Mouse (Mus musculus): ENCODE results near the gene Cdc6. TPM values are rescaled to one million over a fixed set of nuclear protein-coding genes. Genes with fewer than 3 reads are reported as not detected.
"Not testable (repeated sequence)": the region's sequence is repeated elsewhere in the genome, so short reads cannot be mapped to it uniquely, and the experiment has no call there.

The Cdc6 gene
- total RNA-seq, 2 experiments from 2014 or later = 7.5 to 9.1 TPM

DNA sequence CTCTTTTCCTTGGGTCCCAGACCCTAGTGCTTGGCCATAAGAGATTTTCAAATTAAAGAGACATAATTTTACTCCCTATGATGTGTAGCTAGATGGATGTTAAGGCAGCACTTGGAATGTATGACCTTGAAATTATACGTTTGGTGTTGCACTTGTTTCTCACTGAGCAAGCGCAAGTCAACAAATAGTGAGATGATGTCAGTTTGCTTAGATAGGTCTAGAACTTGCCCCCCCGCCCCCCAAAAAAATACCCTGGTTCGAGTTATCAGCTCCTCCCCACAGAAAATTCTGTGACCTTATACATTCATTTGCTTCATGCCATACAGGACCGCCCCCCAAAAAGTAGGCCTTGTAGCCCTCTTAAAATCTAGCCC lies 551 bp upstream of the Cdc6 start:
- DNase-seq (ENCODE audit: low spot score in 2 of 2) = no peak

DNA sequence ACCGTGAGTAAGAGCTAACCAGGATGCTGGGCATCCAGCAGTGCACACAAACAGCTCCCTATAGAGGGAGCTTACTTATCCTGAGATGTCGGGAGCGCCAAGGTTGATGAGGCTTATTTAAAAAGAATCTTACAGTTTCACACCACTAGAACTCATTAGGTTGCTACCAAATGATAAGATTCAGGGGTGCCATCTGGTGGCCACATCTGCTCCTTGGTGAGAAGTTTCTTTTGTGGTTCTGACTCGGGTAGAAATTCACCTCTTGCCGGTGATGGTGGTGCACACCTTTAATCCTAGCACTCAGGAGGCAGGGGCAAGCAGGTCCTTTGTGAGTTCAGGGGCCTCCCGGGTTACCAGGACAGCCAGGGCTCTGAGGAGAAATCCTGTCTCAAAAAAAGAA lies 2.1 kb downstream of the Cdc6 start:
- DNase-seq (ENCODE audit: low spot score in 2 of 2) = no peak

DNA sequence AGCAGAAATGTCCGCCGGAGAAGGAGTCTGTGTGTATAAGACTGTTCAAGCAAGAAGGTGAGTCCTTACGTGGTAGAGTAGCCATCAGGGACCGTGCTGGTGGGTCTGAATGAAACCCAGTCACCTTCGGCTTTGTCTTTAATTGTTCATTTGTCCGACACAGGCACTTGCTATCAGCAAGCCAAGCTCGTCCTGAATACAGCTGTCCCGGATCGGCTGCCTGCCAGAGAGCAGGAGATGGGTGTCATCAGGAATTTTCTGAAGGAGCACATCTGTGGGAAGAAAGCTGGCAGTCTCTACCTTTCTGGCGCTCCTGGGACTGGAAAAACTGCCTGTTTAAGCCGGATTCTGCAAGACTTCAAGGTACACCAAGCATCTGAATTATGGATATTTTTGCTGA lies 2.8 kb downstream of the Cdc6 start:
- no peak for DNase-seq (ENCODE audit: low spot score in 2 of 2)

DNA sequence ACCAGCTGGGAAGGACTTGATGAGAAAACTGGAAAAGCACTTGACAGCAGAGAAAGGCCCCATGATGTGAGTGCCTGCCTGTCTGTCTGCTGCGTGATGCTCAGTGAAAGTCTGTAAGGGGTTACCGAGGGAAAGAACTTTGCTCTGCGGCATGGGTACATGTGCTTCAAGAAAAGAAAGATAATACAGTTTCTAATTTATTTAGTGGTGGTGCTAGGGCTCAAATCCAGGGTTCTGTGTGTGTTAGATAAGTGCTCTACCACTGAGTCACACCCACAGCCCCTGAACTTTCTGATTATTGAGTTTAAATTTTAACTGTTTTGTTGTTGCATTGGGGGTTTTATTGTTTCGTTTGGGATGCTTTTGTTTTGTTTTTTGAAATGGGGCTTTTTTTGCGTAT lies 3.9 kb downstream of the Cdc6 start:
- no peak for DNase-seq (ENCODE audit: low spot score in 2 of 2)

DNA sequence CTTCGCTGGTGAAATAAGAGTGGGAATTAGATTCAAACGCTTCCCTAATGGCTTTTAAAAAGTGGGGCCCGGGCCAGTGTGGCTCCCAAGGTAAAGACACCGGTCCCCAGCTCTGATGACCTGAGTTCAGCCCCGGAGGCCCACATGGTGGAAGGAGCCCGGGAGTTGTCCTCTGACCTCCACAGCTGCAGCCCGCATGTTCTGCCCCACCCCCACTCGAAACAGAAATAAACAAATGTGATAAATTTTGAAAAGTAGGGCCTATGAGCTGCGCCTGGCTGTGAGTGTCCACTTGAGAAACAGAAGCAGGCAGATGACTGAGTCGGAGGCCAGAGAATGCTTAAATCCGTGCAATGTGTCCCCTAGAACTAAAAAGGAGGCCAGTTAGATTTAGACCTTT lies 6.6 kb downstream of the Cdc6 start:
- no peak for DNase-seq (ENCODE audit: low spot score in 2 of 2)

DNA sequence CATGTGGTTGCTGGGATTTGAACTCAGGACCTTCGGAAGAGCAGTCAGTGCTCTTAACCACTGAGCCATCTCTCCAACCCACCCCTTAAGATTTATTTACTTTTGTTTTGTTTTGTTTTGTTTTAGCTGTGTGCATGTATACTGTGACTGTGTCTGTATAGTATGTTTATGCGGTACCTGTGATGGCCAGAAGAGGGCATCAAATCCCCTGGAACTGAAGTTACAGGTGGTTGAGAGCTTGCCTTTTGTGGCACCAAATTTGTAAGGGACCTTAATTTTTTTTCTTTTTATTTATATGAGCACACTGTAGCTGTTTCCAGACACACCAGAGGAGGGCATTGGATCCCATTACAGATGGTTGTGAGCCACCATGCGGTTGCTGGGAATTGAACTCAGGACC lies 8.8 kb downstream of the Cdc6 start:
- DNase-seq (ENCODE audit: low spot score in 2 of 2) = not testable (repeated sequence)

DNA sequence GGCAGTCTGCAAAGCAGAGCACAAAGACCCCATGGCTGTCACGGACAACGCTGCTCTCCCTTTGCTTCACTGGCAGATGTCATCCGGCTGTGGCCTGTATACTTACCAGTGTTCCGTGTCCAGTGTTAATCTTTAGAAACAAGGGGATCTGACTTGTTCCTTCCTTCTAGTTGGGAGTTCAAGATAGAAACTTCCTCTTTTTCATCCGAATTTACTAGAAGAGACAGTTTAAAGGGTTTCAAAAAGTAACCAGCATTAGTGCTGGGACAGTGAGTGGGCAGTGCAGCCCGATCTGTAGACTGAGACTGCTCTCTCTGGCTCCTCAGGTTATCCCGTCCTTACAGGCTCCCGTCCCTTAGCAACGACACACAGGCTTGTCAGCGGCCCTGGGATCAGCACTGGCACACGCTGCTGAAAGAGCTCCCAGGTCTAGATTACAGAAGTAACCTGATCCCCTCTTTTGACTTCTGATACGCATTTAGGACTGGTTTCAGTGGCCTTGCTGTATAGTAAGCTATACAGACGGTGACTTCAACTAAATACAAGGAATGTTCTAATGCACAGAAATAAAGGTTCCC lies 9.9 kb downstream of the Cdc6 start:
- no peak for DNase-seq (ENCODE audit: low spot score in 2 of 2)

DNA sequence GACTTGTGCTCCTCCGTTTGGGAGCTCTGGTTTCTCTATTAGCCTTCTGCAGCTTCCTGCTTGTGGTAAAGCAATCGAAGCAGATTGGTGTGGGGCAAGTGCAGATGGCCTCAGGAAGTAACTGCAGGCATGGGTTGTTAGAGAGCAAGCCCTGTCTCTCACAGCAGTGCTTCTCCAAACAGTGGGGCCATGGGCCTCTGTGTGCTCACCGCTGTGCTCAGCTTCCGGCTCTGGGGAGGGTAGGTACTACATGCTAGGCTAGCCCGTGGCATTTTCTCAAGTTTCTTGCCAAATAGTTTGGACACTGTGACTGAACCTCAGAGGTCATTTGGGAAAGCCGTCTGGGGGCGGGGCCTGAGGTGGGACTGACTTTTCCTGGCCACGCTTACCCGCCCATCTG lies 10.6 kb downstream of the Cdc6 start:
- DNase-seq (ENCODE audit: low spot score in 2 of 2) = no peak

DNA sequence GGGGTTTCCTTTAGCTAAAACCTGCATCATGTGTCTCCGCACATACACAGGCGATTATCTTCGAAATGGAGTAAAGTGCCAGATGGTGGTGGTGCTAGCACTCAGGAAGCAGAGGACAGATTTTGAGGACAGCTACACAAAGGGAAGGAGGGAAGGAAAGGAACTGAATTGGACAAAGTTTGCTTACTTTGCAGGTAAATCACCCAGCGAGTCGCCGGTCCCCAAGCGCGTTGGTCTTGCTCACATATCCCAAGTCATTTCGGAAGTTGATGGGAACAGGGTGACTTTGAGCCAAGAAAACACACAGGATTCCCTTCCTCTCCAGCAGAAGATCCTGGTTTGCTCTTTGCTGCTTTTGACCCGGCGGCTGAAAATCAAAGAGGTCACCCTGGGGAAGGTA lies 11.4 kb downstream of the Cdc6 start:
- DNase-seq (ENCODE audit: low spot score in 2 of 2) = no peak

DNA sequence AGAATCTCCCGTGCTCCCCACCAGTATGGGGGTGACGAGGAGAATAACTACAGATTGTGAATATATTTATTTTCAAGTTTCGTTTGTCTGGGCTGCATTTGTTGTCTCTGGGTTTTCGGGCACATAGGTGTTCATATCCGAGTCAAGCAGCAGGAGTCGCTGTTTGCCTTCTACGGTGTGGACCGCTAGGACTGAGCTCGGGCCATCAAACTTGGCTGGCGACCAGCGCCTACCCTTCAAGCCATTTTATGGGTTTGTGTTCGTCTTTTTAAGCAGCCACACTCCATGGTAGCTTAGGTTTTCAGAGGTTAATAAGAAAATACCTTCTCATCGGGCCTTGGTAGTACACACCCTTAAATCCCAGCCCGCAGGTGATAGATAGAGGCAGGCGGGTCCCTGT lies 14.2 kb downstream of the Cdc6 start:
- peak in 1 of 2 experiments; percentile 6 for DNase-seq (ENCODE audit: low spot score in 2 of 2)

DNA sequence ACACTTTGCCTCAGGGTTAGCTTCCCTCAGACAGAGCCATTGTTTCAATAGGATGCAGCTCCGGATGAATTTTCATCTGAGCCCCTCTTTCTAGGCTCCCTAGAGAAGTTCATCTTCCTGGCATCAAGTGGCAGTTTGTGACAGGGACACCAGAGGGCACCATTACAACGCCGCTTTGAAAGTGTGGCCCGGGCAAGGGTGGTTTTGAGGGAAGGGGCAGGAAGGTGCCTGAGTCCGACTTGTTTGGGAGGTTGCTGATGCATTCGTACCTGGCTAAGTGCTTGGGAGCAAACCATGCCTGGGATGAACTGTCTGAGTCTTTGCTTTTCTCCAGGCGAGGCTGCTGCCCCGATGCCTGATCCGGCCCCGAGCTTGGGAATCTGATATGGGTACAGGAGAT lies 14.7 kb downstream of the Cdc6 start:
- DNase-seq (ENCODE audit: low spot score in 2 of 2) = peak in 1 of 2 experiments; percentile 9

DNA sequence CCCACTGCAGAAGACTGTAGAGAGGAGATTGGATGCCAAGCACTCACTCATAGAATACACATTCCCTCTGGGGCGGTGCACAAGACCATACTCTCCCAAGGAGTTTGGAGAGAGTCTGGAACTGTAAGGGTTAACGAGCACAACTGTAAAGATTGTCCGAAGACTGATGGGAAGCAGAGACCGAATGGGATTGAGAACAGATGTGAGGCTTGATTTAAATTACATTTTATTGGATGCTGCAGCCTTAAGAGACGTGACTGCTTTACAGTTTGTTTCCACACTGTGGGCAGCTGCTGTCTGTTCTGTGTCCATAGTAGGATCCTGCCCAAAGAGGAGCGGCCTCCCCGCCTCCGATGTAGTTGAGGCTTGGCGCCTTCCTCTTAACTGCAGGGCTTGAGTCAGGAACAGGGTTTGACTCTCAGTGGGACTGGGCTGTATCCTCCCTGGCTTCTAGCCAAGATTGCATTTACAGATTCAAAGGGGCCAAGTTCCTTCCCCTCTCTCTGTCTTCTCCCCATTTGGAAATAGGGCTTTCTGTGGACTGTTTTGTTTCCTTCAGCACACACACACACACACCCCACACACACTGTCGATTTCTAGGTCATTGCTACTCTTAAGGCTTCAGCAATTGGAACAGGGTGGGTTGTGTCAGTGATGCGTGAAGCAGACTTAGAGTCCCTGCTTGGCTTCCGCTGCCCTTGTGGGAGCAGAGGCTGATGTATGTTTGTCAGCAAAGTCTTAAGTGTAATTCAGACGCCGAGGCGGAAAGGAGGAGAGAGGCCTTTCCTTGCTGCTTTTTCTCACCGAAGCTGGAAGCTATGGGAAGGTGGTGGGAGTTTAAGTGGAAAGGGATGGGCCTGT lies 15.5 kb downstream of the Cdc6 start:
- DNase-seq (ENCODE audit: low spot score in 2 of 2) = peak in 1 of 2 experiments; percentile 2

DNA sequence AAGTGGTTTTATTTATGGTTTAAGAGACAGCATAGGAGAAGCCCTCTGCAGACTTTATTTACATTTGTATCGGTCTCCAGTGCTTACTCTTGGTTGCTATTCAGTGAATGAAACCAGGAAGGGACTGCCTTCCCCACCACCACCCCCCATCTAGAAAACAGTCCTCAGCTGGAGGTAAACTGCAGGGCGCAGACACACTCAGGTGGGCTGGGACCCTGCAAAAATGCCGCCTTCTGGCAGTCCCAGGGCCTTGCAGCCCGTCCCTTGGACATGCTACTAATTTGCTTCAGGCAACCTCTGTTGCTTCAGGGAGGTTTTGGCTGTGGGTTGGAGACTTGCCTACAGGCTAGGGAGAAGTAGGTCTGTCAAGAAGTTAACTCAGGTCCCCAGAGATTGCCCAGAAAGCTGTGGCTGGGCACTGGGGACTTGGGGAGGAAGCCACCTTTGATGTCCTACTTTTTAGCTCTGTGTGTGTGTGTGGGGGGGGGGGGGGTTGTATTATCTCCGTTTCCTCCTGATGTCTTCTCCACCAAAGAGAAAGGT lies 17.1 kb downstream of the Cdc6 start:
- no peak for DNase-seq (ENCODE audit: low spot score in 2 of 2)

DNA sequence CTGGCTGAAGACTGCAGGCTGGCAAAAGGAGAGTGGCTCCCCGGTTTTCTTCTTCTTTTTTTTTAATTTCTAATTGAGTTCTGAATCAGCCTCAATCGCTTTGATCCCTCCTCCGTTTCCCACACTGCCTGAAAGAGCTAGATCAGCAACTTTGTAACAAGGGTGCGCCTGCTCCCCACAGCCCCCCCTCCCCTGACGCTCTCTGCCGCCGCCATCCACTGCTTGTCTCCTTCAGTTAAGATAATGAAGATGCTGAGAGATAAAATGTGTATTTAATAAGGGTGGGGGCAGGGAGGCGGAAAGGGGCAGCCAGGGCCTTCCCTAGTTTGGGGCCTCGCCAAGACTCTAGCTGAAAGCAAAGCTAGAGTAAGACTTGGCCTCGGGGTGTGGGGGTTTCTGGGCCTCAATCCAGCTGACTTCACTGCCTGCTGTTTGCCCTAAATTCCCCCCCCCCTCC lies 17.7 kb downstream of the Cdc6 start:
- DNase-seq (ENCODE audit: low spot score in 2 of 2) = peak in 1 of 2 experiments; percentile 8

DNA sequence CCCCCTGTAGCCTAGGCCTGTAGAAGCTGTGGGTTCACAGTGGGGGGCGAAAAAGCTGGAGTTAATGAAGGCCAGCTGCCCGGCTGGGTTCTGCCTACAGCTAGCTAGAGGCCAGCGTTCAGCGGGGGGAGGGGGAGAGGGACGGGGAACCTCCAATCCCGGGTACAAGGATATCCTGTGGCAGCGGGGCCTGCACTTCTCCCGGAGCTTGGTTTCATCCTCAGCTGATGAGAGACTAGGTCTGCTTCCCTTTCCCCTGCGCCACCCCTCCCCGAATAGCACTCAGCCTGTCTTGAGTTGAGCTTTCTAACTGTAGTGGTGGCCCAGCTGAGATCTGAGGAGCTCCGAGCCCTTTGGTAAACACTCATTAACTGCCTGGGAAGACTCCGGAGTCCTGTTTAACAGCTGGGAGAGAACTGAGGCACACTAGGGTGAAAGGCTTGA lies 18.3 kb downstream of the Cdc6 start:
- peak in 1 of 2 experiments; percentile 24 for DNase-seq (ENCODE audit: low spot score in 2 of 2)

DNA sequence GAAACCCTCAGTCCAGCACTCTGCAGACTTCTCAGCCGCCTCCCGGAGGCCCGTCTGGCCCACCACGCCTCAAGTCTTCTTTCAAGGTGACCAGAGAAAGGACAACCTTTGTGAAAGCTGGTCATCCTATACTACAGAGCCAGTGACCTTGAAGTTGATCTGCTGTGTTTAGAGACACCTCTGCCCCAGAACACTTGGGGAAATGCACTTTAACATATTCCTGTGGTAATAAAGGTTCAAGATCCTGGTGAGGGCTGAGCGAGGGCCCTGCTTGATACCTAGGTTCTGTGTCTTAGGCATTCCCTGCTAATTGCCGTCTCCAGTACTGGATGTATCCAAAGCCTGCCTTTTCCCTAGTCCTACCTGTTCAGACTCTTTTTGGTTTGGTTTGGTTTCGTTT lies 19.0 kb downstream of the Cdc6 start:
- no peak for DNase-seq (ENCODE audit: low spot score in 2 of 2)

DNA sequence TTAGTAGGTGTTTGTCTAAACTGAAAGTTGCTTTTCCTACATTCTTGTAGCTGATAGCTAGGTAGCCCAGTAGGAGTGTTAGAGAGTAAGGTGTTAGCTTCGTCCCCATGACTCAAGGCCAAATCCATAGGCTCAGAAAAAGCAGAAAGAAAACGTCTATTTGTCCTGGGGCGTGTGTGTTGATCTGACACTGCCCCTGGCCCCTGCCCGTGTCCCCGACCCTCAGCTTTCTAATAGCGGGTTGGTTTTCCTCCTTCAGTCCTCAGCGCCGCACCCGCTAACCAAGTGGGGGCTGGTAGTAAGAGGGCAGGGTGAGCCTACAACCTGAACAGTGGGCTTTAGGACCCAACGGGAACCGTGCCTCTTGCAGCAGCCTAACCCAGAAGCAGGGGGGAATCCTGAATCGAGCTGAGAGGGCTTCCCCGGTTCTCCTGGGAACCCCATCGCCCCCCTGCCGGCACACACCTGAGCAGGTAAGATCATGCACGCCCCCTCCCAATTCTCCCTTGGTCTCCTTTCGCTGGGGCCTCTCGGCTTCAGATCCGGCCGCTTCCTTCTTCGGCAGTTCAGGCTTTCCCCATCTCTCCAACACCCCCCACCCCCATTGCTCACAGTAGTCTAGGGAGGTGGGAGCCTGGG lies 20.0 kb downstream of the Cdc6 start, which contains the start of gene Rara:
Gene Rara (plus strand): TSS at position 381 of the 639 bp plus-strand sequence.
- DNase-seq (ENCODE audit: low spot score in 2 of 2) = no peak

DNA sequence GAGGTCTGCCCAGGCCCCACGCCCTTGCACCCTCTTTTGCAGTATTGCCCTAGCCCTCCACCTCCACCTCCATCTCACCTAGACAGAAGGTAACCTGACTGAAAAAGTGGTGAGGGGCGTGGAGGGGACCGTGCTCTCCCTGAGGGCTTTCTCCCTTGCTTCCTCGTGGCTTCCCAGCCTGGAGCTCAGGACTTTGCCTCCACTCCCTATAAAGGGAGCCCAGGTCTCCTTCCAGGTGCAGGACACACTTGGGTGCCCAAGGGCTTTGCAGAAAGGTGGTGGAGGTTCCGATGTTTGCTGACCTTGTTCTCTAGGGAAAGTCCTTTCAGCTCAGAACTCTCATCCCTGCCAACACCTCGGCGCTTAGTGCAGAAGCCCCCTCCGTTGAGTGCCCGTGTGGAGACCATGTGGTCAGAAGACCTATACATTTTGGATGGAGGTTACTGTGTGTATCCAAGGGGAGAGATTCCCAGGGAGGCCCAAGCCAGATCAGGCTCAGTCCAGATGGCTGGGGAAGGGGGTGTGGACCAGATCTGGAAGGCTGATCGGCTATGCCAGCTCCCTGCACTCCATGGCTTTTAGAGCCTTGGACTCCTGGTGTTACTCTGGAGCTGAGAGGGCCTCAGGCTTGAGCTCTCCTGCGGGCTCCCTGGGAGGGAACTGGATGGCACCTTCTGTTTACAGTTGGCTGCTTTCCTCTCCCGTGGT lies 20.7 kb downstream of the Cdc6 start:
- DNase-seq (ENCODE audit: low spot score in 2 of 2) = no peak

DNA sequence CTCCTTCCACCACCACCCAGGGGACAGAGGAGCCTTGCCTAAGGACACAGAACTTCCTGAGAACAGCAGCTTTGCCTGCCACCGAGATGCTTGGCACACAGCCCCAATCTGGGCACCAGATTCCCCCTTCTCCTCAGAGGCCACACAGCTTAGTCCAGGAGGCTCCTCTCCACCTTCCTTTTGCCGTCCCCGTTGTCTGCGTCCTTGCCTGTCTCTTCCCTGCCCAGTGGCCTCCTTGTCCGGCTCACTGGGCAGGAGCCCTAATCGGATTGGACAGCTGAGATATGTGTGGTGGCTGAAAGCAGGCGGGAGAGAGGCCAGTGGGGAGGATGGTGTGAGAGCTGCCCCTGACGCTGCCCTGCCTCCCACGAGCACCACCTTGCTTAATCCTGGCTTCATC lies 21.9 kb downstream of the Cdc6 start:
- no peak for DNase-seq (ENCODE audit: low spot score in 2 of 2)

DNA sequence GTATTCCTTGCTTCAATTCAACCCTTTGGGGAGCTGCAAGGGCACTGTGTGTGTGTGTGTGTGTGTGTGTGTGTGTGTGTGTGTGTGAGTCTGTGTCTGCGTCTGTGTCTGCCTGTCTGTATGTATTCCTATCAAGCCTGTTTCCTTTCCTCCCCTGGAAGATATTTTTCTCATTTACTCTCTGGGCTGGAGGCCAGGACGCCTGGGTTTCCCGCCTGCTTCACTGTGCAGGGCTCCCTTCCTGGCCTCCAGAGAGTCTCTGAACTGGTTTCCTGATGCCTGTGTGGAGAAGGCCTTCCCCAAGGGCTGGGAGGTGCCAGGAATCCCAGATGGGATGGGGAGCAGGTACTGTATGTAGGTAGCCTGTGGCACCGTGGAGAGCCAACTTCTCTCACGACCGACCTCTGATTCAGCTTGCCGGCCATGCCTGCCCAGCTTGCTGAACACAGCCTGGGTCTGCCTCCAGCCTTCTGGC lies 22.6 kb downstream of the Cdc6 start:
- no peak for DNase-seq (ENCODE audit: low spot score in 2 of 2)

Data from adrenal gland, postnatal 4 days (tissue).